ENCODE assay signal across 1 mouse cellular context in genomic region chr9:108026584-108026983, GRCm38 (mm10).
TF ChIP-seq lines count a peak whose summit lies in the region.

No protein-coding gene starts in this region.

TF ChIP-seq in CH12.LX, 34 proteins besides CTCF, POLR2A, EP300 and RAD21:
- TF ChIP-seq CHD1 (IDR thresholded peaks at IDR 0.05; ENCODE audit: low read depth, low read length), result no peak
- peak; percentile 45 for TF ChIP-seq SMC3 (IDR thresholded peaks at IDR 0.05; ENCODE audit: low read depth, low read length)
